Comparison of ENCODE assay signal across 11 mouse cellular contexts in genomic region chr17:71742935-71743334, GRCm38 (mm10). TPM values are rescaled to one million over a fixed set of nuclear protein-coding genes. Genes with fewer than 3 reads are reported as not detected.
DNase-seq lines count a peak whose midpoint lies in the region; ATAC-seq and TF ChIP-seq lines count a peak whose summit lies in the region.
"Had no signal": no experiment of that assay in that cellular context is flagged by ENCODE, and none has a peak within 500 bp of the region (broad histone marks: within the 10 kb centered on the region; RNA-seq: fewer than 3 reads in every experiment).

No protein-coding gene starts in this region.

- no peak overlapping the region for H3K4me3 ChIP-seq in forebrain, embryonic 14.5 days (ENCODE audit: low read depth, low read length)
- no peak overlapping the region for H3K4me3 ChIP-seq in forebrain, embryonic 12.5 days (replicated peaks)
- no peak overlapping the region for H3K4me3 ChIP-seq in midbrain, postnatal 0 days (ENCODE audit: low read depth, low read length)
- no peak overlapping the region for H3K4me3 ChIP-seq in midbrain, embryonic 14.5 days (replicated peaks; ENCODE audit: low read depth, low read length)
- no peak overlapping the region for H3K4me3 ChIP-seq in forebrain, embryonic 15.5 days
- H3K4me3 ChIP-seq: liver, embryonic 15.5 days had no signal

- DNase-seq in forebrain, embryonic 14.5 days (ENCODE audit: low spot score) = peak; percentile 43
- peak; percentile 34 for DNase-seq in midbrain, postnatal 0 days (ENCODE audit: low spot score)
- no peak for DNase-seq in midbrain, embryonic 14.5 days
- DNase-seq in left cerebral cortex, adult 8-10 months (ENCODE audit: low spot score in 2 of 2) = peak; percentile 35 to 44
- DNase-seq in yolk sac, embryonic 10.5 days (ENCODE audit: low spot score) = peak; percentile 13
- no peak for DNase-seq in thymus, postnatal 0 days (ENCODE audit: low spot score)
- DNase-seq: spleen, adult 18-20 months had no signal

- no peaks in the 10 kb centered on the region for H3K27me3 ChIP-seq in forebrain, embryonic 14.5 days (replicated peaks; ENCODE audit: control insufficient read depth, insufficient read depth, low read length)
- H3K27me3 ChIP-seq in forebrain, embryonic 12.5 days = no peaks in the 10 kb centered on the region
- no peaks in the 10 kb centered on the region for H3K27me3 ChIP-seq in midbrain, postnatal 0 days (ENCODE audit: insufficient read depth, low read length)
- H3K27me3 ChIP-seq in midbrain, embryonic 14.5 days (ENCODE audit: control insufficient read depth, insufficient read depth, low read length) = no peaks in the 10 kb centered on the region
- H3K27me3 ChIP-seq in forebrain, embryonic 15.5 days = no peaks in the 10 kb centered on the region
- H3K27me3 ChIP-seq: liver, embryonic 15.5 days had no signal

- H3K27ac ChIP-seq in forebrain, embryonic 14.5 days (ENCODE audit: low read depth, low read length) = no peak overlapping the region
- H3K27ac ChIP-seq in forebrain, embryonic 12.5 days = no peak overlapping the region
- H3K27ac ChIP-seq in midbrain, postnatal 0 days (ENCODE audit: low read depth, low read length) = no peak overlapping the region
- H3K27ac ChIP-seq in midbrain, embryonic 14.5 days (replicated peaks; ENCODE audit: low read depth, low read length) = no peak overlapping the region
- no peak overlapping the region for H3K27ac ChIP-seq in forebrain, embryonic 15.5 days (replicated peaks)
- H3K27ac ChIP-seq: liver, embryonic 15.5 days had no signal

- no peak for ATAC-seq in forebrain, embryonic 14.5 days
- no peak for ATAC-seq in forebrain, embryonic 12.5 days (ENCODE audit: low FRiP score)
- ATAC-seq in midbrain, postnatal 0 days (ENCODE audit: low FRiP score) = no peak
- no peak for ATAC-seq in midbrain, embryonic 14.5 days (ENCODE audit: low FRiP score, low TSS enrichment)
- no peak for ATAC-seq in forebrain, embryonic 15.5 days (replicated peaks)

- peaks cover 6% of the 10 kb centered on the region for H3K4me1 ChIP-seq in forebrain, embryonic 14.5 days (ENCODE audit: control insufficient read depth, insufficient read depth, low read length)
- peaks cover 10% of the 10 kb centered on the region; the same call in 1 of the 2 replicates for H3K4me1 ChIP-seq in forebrain, embryonic 12.5 days
- no peaks in the 10 kb centered on the region for H3K4me1 ChIP-seq in midbrain, postnatal 0 days (ENCODE audit: insufficient read depth, low read length)
- no peaks in the 10 kb centered on the region for H3K4me1 ChIP-seq in midbrain, embryonic 14.5 days (ENCODE audit: control insufficient read depth, insufficient read depth, low read length)
- 0 out of 2 replicates have a peak, but pooled peaks cover 8% of the 10 kb centered on the region for H3K4me1 ChIP-seq in forebrain, embryonic 15.5 days
- H3K4me1 ChIP-seq: liver, embryonic 15.5 days had no signal

- TF ChIP-seq CTCF in midbrain, postnatal 0 days (IDR thresholded peaks at IDR 0.05) = no peak

- 3% methylated on average over 5 of the region's 5 CpGs for WGBS in forebrain, embryonic 14.5 days
- 16% methylated on average over 5 of the region's 5 CpGs for whole genome bisulfite sequencing in forebrain, embryonic 12.5 days
- WGBS in midbrain, postnatal 0 days = 31% methylated on average over 5 of the region's 5 CpGs
- 35% methylated on average over 5 of the region's 5 CpGs for WGBS in midbrain, embryonic 14.5 days
- WGBS in forebrain, embryonic 15.5 days = 5% methylated on average over 5 of the region's 5 CpGs

- H3K9ac ChIP-seq in forebrain, embryonic 14.5 days (ENCODE audit: low read length) = no peak overlapping the region
- H3K9ac ChIP-seq in forebrain, embryonic 12.5 days = no peak overlapping the region
- no peak overlapping the region for H3K9ac ChIP-seq in midbrain, postnatal 0 days (replicated peaks; ENCODE audit: low read length, poor library complexity, severe bottlenecking)
- no peak overlapping the region for H3K9ac ChIP-seq in midbrain, embryonic 14.5 days (replicated peaks; ENCODE audit: low read length)
- no peak overlapping the region for H3K9ac ChIP-seq in forebrain, embryonic 15.5 days (replicated peaks)
- H3K9ac ChIP-seq: liver, embryonic 15.5 days had no signal

- H3K36me3 ChIP-seq in forebrain, embryonic 14.5 days (ENCODE audit: control insufficient read depth, insufficient read depth, low read length) = no peaks in the 10 kb centered on the region
- H3K36me3 ChIP-seq in forebrain, embryonic 12.5 days (replicated peaks) = no peaks in the 10 kb centered on the region
- H3K36me3 ChIP-seq in midbrain, postnatal 0 days (ENCODE audit: insufficient read depth, low read length) = no peaks in the 10 kb centered on the region
- H3K36me3 ChIP-seq in midbrain, embryonic 14.5 days (ENCODE audit: control insufficient read depth, insufficient read depth, low read length) = no peaks in the 10 kb centered on the region
- no peaks in the 10 kb centered on the region for H3K36me3 ChIP-seq in forebrain, embryonic 15.5 days
- H3K36me3 ChIP-seq: liver, embryonic 15.5 days had no signal

- H3K9me3 ChIP-seq in forebrain, embryonic 14.5 days (replicated peaks; ENCODE audit: control insufficient read depth, low read length) = no peaks in the 10 kb centered on the region
- H3K9me3 ChIP-seq in forebrain, embryonic 12.5 days = no peaks in the 10 kb centered on the region
- H3K9me3 ChIP-seq in midbrain, postnatal 0 days (ENCODE audit: low read length) = no peaks in the 10 kb centered on the region
- H3K9me3 ChIP-seq in midbrain, embryonic 14.5 days (ENCODE audit: control insufficient read depth, low read length) = no peaks in the 10 kb centered on the region
- no peaks in the 10 kb centered on the region for H3K9me3 ChIP-seq in forebrain, embryonic 15.5 days
- H3K9me3 ChIP-seq: liver, embryonic 15.5 days had no signal

- H3K4me2 ChIP-seq in forebrain, embryonic 14.5 days (ENCODE audit: low read length) = no peak overlapping the region
- no peak overlapping the region for H3K4me2 ChIP-seq in forebrain, embryonic 12.5 days
- no peak overlapping the region for H3K4me2 ChIP-seq in midbrain, postnatal 0 days (ENCODE audit: low read depth, low read length, poor library complexity, severe bottlenecking)
- H3K4me2 ChIP-seq in midbrain, embryonic 14.5 days (ENCODE audit: low read length) = no peak overlapping the region
- no peak overlapping the region for H3K4me2 ChIP-seq in forebrain, embryonic 15.5 days (replicated peaks)
- H3K4me2 ChIP-seq: heart, embryonic 11.5 days; liver, embryonic 15.5 days had no signal

RNA-seq across cellular contexts. Expression of gene Pcare, which starts 9.8 kb away (rescaled TPM):
- not detected in 2 replicates for polyA plus RNA-seq in forebrain, embryonic 14.5 days (2014; fragmentation: Nextera tagmentation; extraction: Ambion mirVana)
- polyA plus RNA-seq in forebrain, embryonic 12.5 days (2016; fragmentation: Nextera tagmentation; extraction: Ambion mirVana) = not detected in 2 replicates
- total RNA-seq in midbrain, postnatal 0 days (2014; rRNA removed) = 0.11 TPM in 1 of 2 replicates, not detected in the other
- polyA plus RNA-seq in midbrain, postnatal 0 days (2015; fragmentation: Nextera tagmentation; extraction: Ambion mirVana) = not detected in 2 replicates
- not detected in 2 replicates for polyA plus RNA-seq in midbrain, embryonic 14.5 days (2014; fragmentation: Nextera tagmentation; extraction: Ambion mirVana)
- total RNA-seq in left cerebral cortex, adult 8-10 months (2022) = under 1 TPM; 0.26 to 0.51 (median 0.33) TPM
- polyA plus RNA-seq in forebrain, embryonic 15.5 days (2015; fragmentation: Nextera tagmentation; extraction: Ambion mirVana) = not detected in 2 replicates
- polyA plus RNA-seq in thymus, postnatal 0 days (2015; fragmentation: Nextera tagmentation; extraction: Ambion mirVana) = not detected in 2 replicates
- polyA plus RNA-seq: heart, embryonic 11.5 days; liver, embryonic 15.5 days had no signal

RNA-seq across cellular contexts. Expression of gene Clip4, which starts 25.3 kb away (rescaled TPM):
- polyA plus RNA-seq in forebrain, embryonic 14.5 days (2014; fragmentation: Nextera tagmentation; extraction: Ambion mirVana) = 6.9 and 8.0 TPM in 2 replicates
- polyA plus RNA-seq in forebrain, embryonic 12.5 days (2016; fragmentation: Nextera tagmentation; extraction: Ambion mirVana) = 7.6 and 8.9 TPM in 2 replicates
- 15.8 and 28.4 TPM in 2 replicates for total RNA-seq in midbrain, postnatal 0 days (2014; rRNA removed)
- polyA plus RNA-seq in midbrain, postnatal 0 days (2015; fragmentation: Nextera tagmentation; extraction: Ambion mirVana) = 16.4 and 16.9 TPM in 2 replicates
- polyA plus RNA-seq in midbrain, embryonic 14.5 days (2014; fragmentation: Nextera tagmentation; extraction: Ambion mirVana) = 12.2 and 15.8 TPM in 2 replicates
- 100 to 1,000 TPM in 2 of 4 experiments, 10 to 100 TPM in 2; 76.2 to 102 (median 95.2) TPM for total RNA-seq in left cerebral cortex, adult 8-10 months (2022)
- 9.6 and 10.3 TPM in 2 replicates for polyA plus RNA-seq in forebrain, embryonic 15.5 days (2015; fragmentation: Nextera tagmentation; extraction: Ambion mirVana)
- polyA plus RNA-seq in thymus, postnatal 0 days (2015; fragmentation: Nextera tagmentation; extraction: Ambion mirVana) = 30.4 and 32.5 TPM in 2 replicates

Comparison
In these comparisons a context has a peak if more than half of its experiments do, and no peak if none do; other contexts are left out.
1. DNase-seq: peak in forebrain, embryonic 14.5 days (single experiment), midbrain, postnatal 0 days (single experiment), left cerebral cortex, adult 8-10 months (2 of 2) and yolk sac, embryonic 10.5 days (single experiment); none in midbrain, embryonic 14.5 days (single experiment) and thymus, postnatal 0 days (single experiment).